Mouse (Mus musculus): ENCODE measurements around the gene Rfxank. TPM values are rescaled to one million over a fixed set of nuclear protein-coding genes. Genes with fewer than 3 reads are reported as not detected.

Gene Rfxank
- 10 to 100 TPM in 1 of 2 experiments, 1 to 10 TPM in 1; 9.8 to 16.9 TPM for total RNA-seq (2023)

DNA sequence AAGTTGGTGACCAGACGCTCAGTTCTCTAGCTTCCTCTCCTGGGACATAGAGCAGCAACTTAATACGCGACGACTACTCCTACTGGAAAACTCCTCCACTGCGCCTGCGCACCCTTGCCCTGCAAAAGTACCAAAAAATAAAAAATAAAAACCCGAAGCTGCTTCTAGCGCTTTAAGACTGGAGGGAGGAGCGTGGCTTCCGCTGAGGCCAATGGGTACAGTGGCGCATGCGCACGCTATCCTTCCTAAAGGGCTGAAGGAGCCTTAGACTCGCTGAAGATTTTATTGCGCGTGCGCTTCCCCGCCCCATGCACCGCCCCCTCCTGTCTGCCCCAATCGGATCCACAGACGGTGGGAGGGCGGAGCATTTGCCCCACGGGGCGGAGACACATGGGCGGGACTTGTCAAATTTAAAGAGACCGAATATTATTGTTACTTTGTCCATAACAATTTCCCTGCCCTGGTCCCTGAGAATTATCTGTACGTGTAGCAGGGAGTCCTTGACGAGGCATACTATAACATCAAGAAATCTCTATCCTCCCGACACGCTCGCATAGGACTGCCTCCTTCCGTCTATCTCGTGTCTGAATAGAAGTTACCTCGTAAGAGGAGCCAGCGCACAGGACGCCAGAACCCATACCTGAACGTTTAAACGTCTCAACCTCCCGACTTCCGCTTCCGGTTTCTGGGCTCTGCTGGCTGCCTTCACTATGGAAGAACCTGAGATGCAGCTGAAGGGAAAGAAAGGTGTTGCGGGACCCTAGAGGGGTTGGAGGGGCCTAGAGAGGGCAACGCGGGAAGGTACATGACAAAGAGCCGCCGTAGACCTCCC, at the start of gene Rfxank, which contains the start of the genes Borcs8 and Mef2b:
Rfxank (minus strand) TSS at position 129 of the 832 bp plus-strand sequence.
Borcs8 (plus strand) TSS at position 474 of the 832 bp plus-strand sequence.
Mef2b (plus strand) TSS at position 686 of the 832 bp plus-strand sequence.

DNA sequence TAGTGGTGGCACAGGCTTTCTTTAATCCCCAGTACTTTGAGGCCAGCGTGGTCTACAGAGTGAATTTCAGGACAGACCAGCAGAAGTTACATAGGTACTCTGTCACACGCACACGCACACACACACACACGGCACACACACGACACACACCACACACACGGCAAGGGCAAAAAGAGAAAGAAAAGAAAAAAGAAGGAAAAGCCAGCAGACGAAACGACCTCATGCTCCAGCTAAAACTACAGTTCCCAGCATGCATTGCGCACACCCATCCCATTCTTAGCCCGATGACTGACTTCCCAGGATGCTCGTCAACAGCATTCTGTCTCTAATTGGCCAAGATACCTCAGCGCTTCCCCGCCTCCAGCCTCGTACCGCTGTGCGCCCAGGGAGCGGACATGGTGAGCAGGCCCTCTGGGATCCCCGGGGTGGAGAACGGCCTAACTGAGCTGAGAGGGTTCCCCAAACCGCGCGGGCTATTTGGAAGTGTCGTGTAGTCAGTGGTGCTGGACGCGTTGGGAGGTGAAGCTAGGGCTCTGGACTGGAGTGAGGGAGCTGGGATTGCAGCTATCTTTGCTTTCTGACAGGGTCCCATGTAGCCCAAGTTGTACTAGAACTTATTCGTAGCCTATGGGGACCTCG, 33.2 kb upstream of the Rfxank start, which contains the start of gene Tmem161a:
Tmem161a (plus strand) TSS at position 314 of the 639 bp plus-strand sequence.

DNA sequence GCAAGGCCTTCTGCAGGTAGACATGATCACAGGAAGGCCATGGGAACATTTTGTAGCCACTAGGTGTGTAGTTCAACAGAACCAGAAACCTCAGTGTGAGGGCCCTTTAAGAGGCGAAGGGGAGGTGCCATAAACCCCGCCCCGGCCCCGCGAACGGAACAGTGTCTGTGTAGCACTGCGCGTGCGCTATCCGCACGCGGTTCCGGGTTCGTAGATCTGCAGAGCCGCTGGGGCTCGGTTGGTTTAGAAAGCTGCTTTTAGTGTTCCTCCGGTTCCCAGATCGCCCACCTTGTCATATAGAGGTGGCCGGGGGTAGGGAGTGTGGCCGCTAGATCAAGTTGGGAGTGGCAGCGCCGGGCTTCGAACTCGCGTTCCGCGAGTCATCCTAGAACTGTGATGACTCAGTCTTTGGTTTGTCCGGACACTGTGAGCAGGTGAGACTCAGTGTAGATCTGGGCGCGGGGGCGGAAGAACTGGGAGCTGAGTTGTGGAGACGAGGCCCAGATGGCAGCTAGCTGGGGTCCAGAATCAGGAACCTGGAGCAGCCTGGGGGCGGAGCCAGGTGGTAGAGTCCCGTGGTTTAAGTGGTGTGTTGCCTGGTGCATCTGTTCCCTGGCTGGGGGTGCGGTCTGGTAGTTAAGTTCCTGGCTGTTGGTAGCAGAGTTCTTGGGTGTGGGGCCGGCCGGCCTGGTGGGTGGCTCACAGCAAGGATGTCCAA, 7.6 kb downstream of the Rfxank start, which contains the start of gene Nr2c2ap:
Nr2c2ap (plus strand) TSS at position 168 of the 718 bp plus-strand sequence.

DNA sequence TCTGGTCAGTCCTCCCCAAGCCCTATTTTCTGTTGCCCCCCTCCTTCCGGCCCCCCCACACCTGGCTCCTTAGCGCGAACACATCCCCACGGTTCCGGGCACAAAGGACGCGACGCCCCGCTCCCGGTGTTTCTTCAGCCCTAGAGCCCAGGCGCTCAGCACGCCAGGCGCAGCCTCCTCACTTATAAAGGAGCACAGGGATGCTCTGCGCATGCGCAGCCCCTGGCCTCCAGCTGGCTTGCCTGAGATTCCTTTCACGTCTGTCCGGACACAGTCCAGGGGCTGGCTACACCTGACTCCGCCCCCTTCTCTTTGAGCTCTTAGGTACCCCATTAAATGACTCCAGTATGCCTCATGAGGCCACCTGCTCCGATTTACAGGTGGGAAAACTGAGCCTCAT, 18.3 kb downstream of the Rfxank start, which contains the start of gene Ncan:
Ncan (minus strand) TSS at position 207 of the 400 bp plus-strand sequence.

DNA sequence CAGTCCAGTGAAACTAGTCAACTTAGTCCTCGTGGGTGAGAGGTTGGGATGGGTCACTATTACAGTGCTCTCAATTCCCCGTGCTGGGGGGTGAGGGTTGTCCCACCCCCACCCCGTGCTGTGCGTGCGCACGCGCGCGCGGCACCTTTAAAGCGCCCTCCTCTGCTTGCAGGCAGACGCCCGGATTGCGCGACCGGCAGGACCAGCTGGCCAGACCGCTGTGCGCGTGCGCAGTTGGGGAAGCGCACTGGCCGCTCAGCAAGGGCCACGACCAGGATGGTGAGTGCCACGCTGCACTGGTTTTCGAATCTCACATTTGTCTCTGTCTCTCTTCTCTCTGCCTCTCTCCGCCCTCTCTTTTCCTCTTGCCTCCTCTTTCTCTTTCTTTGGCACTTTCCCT, 55.7 kb downstream of the Rfxank start, which contains the start of gene Hapln4:
Hapln4 (plus strand) TSS at position 173 of the 400 bp plus-strand sequence.

Other genes with a start within 250 kb of the Rfxank start
- gene Tssk6, start 237.0 kb downstream of the Rfxank start, total RNA-seq (2023), result 1 to 10 TPM in 1 of 2 experiments, under 1 TPM in 1; 0.53 to 1.1 TPM
- gene Ndufa13, start 236.6 kb downstream of the Rfxank start, total RNA-seq (2023), result 10 to 100 TPM; 57.7 to 58.4 TPM
- not detected for gene Yjefn3, start 236.4 kb downstream of the Rfxank start, total RNA-seq (2023)
- 10 to 100 TPM; 65.9 to 67.4 TPM for gene Gatad2a, start 142.8 kb downstream of the Rfxank start, total RNA-seq (2023)
- 10 to 100 TPM; 69.7 to 79.3 TPM for gene Mau2, start 96.4 kb downstream of the Rfxank start, total RNA-seq (2023)
- 10 to 100 TPM; 26.8 to 28.6 TPM for gene Sugp1, start 96.3 kb downstream of the Rfxank start, total RNA-seq (2023)
- gene Tm6sf2, start 66.2 kb downstream of the Rfxank start, total RNA-seq (2023), result not detected
- gene Hapln4, start 55.7 kb downstream of the Rfxank start, total RNA-seq (2023), result not detected
- gene Ncan, start 18.3 kb downstream of the Rfxank start, total RNA-seq (2023), result not detected
- gene Nr2c2ap, start 7.8 kb downstream of the Rfxank start, total RNA-seq (2023), result 10 to 100 TPM in 1 of 2 experiments, 1 to 10 TPM in 1; 9.9 to 12.9 TPM
- 10 to 100 TPM; 35.8 to 41.5 TPM for gene Borcs8, start 345 bp upstream of the Rfxank start, total RNA-seq (2023)
- gene Mef2b, start 557 bp upstream of the Rfxank start, total RNA-seq (2023), result under 1 TPM; 0.53 to 0.78 TPM
- gene Tmem161a, start 33.2 kb upstream of the Rfxank start, total RNA-seq (2023), result 10 to 100 TPM; 22.8 to 24.0 TPM
- gene Slc25a42, start 73.2 kb upstream of the Rfxank start, total RNA-seq (2023), result 1 to 10 TPM; 1.9 to 2.6 TPM
- 10 to 100 TPM; 27.7 to 31.9 TPM for gene Sugp2, start 95.1 kb upstream of the Rfxank start, total RNA-seq (2023)
- 1 to 10 TPM; 4.2 to 5.7 TPM for gene Armc6, start 95.3 kb upstream of the Rfxank start, total RNA-seq (2023)
- gene Homer3, start 143.7 kb upstream of the Rfxank start, total RNA-seq (2023), result 1 to 10 TPM; 8.3 to 9.6 TPM
- 10 to 100 TPM; 32.1 to 32.3 TPM for gene Ddx49, start 163.3 kb upstream of the Rfxank start, total RNA-seq (2023)
- gene Cope, start 163.4 kb upstream of the Rfxank start, total RNA-seq (2023), result 100 to 1,000 TPM; 104 to 110 TPM
- not detected for gene Cers1, start 176.6 kb upstream of the Rfxank start, total RNA-seq (2023)
- gene Gdf1, start 190.7 kb upstream of the Rfxank start, total RNA-seq (2023), result not detected
- 10 to 100 TPM; 49.1 to 49.4 TPM for gene Upf1, start 214.1 kb upstream of the Rfxank start, total RNA-seq (2023)
- under 1 TPM; 0.24 to 0.78 TPM for gene Comp, start 234.4 kb upstream of the Rfxank start, total RNA-seq (2023)